Mouse (Mus musculus): ENCODE data around the gene Dcxr.
A peak's percentile ranks its signal among the peaks of the same experiment; 100 is the strongest.
"Not testable (repeated sequence)": the region's sequence is repeated elsewhere in the genome, so short reads cannot be mapped to it uniquely, and the experiment has no call there.

Dcxr gene

DNA sequence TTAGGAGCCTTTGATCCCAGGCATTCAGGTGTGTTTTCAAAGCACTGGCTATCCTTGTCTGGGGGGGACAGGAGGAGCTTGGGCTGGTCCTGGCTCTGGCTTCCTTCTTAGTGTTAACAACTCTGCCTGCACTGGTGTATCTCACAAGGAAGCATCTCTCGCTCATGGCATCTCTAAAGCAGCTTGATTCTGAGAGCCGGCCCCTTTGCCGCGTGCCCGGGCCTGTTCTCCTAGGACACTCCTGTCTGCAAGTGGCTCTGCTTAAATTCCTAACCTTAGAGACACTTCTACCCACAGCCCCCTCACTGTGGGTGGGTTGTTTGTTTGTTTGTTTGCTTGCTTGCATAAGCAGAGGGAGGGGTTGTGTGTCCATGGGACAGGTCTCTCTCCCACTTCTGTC lies 19.1 kb downstream of the Dcxr start:
- no peak for DNase-seq

DNA sequence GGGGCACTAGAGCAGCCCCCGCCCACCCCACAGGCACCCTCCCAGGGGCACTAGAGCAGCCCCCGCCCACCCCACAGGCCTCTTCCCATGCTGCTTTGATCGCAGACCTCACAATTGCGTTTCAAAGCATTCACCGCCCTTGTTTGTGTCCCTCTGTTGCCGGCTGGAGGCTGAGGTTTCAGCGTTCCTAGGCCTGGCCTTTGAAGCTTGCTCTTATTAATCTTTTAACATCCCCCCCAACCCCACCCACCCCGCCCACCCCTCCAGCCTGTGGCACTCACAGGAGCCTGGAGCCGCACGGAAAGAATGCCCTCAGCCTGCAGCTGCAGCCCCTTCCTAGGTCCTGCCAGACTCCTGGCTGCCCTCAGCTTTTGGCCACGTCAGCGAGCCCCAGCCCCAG lies 19.9 kb downstream of the Dcxr start:
- DNase-seq, result no peak

DNA sequence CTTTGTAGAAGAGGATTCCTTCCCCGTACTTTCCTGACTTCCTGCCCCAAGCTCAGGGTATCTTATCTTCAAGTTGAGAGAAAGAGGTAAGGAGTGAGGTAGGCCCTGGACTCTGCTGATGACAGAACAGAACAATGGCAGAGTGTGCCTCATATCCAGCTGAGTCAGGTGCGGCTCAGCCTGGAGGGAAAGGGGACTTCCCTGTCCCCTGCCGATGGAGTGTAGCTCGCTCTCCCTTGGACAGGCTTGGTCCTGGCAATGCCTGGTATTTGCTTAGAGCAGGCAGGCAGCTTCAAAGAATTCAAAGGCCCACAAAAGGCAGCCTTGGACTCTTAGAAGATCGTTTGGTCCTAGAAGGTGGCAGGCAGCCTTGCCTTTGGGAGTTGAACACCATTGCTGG lies 21.0 kb downstream of the Dcxr start:
- DNase-seq, result no peak

DNA sequence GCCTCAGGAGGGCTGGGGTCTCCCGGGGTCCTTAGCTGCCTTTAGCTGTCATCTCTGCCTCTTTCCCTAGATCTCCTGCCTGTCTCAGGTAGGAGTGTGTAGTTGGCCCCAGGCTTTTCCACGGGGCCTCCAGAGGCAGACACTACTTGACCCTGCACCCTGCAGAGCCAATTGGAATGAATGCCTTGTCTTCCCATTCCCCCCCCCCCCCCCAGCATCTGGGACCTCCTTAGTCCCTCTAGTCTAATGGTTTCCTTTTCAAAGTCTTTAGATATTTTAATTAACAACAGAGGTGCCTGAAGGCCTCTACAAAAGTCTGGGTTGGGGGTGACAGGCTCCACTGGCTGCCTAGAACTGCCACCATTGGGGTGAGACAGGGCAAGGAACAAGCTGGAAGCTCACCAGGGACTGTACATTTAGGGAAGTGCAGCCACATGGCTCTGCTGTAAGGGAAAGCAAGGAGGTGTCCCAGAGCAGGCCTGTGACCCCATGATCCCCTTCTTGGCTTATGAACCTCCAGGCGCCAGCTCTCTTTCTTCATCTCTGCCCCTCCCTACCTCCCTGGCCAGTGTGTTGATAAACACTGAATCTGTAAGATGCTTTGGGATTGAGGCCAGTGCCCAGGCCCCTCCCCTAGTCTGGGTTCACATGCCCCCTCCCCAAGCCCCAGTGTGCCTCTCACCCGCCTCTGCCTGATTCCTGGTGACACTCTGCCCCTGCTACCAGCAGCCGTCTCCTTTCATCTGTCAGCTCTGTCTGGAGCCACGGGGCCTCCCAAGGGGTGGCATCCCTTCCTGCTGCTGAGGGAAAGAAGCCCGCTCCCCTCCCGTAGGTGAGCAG lies 22.4 kb downstream of the Dcxr start:
- no peak for DNase-seq

DNA sequence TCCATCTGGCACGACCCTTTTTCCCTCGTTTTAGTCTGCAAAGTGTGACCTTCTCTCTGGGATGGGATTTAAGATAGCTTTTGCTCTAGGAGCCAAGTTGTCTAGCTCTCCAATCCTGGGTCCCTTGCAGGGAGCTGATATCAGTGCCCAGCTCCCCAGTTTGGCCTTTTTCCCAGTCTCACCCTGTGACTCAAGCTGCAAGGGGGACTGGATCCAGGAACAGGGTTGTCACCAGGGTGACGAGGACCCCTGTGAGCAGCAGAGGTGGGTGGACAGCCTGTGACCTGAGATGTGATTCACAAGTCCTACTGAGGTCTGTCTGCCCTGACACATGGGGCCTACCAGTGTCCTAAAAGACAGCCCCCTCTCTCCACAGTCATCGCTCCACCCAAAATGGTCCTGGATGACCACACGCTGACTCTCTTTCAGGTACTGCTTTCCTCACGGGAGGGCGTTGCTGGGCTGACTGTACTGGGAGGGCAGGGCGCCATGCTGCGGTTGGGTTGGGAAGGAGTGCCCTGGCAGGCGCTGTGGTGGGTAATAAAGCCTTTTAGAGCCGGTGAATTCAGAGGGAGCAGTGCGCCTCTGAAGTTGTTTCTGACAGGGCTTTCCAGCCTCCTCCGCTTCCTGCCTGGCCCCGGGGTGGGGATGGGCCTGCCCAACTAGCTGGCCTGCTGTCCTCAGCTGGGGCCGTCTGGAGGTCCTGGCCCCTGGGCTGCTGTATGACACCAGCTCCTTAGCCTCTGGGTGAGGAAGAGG lies 23.2 kb downstream of the Dcxr start:
- no peak for DNase-seq

DNA sequence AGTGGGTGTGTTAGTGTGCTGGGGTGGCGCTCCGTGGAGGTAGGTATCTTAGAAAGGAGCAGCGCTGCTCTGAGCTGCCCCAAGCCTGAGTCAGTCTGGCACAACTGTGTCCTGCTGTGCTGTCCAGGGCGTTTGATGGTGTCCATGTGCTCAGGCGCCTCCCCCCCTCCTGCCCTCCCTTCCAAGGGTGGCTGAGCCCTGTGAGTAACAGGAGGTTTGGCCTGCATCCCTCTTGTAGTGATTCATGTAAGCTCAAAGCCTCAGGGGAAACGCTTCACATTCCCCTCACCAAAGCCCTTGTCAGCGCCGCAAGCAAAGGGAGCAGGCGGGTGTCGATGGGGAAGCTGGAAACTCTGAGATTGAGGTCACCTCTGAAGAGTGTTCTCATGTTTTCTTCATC lies 29.3 kb downstream of the Dcxr start:
- DNase-seq, result no peak

DNA sequence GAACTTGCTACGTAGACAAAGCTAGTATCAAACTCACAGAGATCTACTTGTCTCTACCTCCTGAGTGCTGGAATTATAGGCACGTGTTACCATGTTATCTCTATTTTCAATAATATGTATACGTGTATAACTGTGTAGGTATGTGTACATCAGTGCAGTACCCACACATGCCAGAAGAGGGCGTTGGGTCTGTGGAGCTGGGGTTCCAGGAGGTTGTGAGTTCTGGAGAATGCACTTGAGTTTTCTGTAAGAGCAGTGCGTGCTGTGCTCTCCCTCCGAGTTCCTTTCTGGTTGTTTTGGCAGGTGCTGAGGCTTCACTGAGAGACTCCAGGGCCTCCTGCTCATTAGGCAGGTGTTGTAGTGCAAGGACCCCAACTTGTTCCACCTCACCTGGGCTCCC lies 30.5 kb downstream of the Dcxr start:
- no peak for DNase-seq

DNA sequence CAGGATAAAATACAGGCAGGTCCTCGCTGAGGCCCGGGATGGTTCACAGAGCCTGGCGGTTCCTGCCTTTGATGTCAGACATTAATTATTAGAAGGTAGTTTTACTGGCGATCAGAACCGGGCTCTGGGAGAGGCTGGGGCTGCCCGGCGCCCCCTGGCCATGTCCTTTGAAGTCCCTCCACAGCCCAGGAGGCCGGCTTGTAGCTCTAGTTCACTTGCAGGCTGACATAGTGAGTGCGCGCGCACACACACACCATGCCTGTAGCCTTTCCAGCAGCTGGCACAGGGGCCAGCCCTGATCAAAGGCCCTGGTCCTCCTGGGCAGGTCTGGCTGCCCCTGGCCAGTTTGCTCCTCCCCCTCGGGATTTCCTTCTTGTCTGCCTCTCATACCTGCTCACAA lies 31.4 kb downstream of the Dcxr start:
- DNase-seq, result no peak

DNA sequence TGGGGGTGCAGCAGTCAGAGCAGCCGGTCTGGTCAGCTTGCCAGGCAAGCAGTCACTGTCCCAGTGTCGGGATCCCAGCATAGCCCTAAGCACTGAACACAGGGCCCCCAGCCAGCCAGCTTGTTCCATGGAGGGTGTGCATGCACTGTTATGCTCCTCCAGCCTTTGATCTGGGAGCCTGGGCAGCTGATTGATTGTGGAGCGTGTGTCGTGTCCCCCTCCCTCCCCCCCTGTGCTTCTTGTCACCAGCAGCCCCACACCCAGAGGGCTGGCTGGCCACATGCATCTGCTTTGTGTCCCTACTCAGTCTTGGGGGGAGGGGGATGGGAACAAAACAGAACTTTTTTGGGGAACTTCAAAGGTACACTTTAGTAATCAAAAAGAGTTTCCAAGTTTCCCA lies 31.9 kb downstream of the Dcxr start:
- no peak for DNase-seq

DNA sequence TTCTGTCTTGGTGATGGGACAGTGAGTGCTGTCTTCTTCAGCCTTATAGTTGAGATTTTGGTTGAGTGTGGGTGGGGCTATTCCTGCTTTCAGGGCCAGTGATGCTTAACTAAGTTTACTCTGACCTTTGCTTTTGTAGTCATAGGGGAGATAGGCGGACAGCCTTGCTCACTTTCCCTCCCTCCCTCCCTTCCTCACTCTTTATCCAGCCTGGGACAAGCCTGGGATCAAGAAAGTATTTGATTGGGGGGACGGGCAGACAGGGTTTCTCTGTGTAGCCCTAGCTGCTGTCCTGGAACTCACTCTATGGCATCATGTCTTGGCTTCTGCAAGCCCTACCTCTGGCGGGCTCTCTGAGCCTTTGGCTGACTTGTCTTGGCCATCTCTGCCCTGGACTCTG lies 33.6 kb downstream of the Dcxr start:
- no peak for DNase-seq

DNA sequence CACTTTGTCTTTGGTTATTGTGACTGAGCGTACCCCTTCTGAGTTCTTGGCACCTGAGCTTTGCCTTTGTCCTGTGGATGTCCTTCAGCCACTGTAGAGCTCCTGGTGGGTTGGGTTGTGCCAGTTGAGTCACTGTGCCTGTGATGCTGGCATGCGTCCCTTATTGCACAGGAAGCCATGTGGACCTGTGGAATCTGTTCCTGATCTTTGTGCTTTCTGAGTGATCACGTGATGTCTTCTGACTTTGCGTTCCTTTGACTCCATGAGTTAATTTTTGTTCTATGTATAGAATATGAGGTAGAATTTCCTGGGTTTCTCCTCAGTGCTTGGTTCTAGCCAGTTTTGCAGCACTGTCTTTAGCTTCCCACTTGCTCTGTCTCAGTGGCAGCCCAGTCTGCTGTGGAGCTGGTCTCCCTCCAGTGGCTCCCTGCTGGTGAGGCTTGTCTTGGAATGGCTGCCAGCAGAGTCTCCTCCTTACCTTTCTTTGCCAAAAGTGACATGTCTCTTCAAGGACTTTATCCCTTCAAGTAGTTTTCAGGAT lies 34.5 kb downstream of the Dcxr start:
- peak; percentile 28 for DNase-seq

DNA sequence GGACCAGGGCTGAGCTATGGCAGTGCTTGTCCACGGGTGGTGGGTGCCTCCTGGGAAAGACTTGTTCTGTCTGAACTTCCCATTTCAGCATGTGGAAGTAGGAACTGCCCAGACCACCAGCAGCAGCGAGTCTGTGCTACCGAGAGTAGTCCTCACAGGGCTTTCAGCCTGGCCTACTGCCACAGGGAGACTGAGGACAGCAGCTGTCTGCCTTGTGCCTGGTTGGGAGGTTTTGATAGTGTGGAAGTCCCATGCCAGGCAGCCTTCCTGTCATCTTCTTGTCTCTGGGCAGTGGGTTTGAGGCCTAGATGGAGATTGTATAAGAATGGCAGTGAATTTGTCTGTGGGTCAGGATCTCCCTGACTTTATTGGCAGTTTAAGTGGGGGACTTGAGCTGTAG lies 37.7 kb downstream of the Dcxr start:
- DNase-seq, result no peak

DNA sequence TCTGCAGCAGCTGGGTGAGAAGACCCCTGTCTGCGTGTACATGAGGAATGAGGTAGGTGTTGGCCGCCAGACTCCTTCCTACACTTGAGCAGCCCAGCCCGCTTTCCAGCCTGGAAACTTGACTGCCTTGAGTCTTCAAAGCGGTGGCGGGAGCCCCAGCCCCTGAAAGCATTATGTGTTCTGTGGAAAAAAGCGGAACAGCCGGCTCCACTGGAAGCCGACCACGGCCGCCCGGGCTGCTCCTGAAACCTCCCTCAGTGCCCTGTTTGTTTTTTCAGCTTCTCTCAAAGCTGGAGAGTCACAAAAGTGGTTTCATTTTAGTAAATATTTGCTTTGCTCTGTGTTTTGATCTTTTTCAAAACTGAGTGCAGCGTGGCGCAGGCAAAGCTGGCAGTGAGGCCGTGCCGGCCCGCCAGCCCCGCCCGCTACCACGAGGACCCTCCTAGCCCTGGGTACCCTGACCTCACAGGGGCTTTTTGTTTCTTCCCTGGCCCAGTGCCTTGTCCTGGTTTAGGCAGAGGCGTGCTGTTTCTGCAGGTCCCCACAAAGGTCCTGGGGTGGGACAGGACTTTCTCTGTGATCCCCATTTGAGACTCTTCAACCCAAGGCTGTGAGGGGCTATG lies 40.3 kb downstream of the Dcxr start:
- no peak for DNase-seq

DNA sequence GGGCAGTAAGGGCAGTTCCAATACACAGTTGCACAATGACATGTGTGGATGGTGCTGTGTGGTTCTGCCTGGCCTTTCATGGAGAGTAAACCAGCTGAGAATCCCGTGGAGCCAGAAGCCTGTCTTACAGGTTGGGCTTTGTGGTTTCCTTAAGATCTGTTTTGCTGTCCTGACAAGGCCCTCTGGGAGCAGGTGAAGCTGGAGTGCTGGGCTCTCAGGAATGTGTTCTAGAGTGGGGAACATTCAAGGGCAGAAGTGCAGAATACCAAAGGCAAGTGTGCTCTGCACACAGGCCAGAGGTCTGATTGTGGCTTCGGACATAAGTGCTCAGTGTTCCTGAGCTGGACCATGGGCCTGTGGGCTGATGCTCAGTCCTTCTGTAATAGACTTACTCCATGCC lies 42.4 kb downstream of the Dcxr start:
- DNase-seq, result no peak

DNA sequence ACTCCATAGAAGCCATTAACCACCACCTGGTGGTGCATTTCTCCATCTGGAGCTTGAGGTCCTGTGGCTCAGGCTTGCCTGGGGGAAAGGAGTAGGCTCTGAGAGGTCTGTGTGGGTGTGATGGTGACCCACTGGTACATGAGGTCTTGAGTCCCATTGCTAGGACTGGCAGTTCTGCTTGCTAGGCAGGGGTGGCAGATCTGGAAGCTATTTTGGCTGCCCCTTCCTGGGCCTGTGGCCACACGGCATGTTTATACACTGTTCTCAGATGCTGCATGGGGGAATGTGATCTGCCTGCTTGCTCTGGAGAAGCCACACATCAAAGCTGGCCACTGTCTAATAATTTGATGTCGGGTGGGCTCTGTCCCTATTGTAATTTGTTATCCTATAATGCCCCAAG lies 43.0 kb downstream of the Dcxr start:
- no peak for DNase-seq

DNA sequence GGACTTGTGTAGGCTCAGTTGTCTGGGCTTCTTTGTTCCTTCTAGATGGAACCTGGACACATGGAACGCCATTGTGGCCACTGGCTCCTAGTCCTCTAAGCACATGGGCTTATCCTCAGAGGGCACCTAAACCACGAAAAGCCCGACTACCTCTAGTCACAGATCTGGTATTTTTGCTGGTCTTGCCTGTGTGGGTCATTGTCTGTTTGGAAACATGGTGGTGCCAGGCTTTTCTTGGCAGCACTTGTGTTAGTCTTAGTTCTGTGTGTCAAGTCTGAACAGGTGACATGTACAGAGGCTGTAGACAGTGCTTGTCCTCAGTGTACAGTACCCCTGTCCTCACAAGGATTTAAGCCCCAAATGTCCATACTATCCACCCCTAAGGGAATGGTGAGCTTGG lies 43.5 kb downstream of the Dcxr start:
- no peak for DNase-seq

DNA sequence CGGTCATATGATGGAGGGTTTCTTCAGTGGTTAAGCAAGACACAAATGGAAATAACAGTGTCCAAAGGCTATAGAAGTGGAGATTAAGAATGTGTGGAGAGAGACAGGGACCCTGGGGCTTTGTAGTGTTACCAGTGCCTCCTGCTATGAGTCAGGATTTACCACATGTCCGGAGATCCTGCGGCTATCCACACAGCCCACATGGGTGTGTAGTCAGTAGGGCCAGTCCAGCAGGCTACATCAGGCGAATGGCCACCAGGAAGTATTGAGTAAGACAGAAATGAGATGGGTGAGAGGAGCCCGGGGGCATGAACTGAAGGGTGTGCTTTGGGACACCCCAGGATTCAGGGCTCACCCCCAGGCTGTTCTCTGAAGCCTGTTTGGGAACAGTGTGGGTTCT lies 44.4 kb downstream of the Dcxr start:
- DNase-seq, result no peak

DNA sequence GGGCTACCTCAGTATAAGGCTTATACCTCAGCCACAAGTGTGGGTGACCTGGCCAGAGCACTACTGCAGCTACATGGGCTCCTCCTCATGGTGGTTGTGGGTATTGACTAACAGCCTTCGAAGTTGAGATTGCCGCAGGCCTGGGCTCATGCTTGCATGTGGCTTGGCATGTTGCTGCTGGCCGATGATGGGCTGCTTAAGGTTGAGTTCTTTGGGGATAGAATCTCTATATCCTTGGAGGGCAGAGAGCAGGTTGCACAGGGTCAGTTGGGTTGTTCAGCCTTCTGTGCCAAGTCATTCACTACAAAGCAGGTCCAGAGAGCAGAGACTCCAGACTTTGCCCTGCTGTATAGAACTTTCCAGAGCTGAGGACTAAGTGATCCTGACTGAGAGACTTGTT lies 47.2 kb downstream of the Dcxr start:
- no peak for DNase-seq

DNA sequence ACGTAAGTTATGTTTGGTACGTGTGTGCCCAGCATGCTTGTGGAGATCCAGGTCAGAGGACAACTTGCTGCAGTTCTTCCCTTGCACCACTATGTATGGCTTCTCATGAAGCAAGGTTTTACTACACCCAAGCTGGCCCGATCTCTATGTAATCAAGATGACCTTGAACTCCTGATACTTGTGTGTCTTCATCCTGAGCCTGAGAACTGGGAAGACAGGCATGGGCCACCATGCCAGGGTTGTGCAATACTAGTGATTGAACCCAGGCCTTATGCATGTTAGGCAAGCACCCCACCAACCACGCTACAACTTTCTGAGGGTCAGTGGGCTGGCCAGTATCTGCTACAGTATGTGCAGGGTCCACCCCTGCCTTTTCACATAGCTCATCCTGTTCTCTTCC lies 50.1 kb downstream of the Dcxr start:
- DNase-seq, result no peak

DNA sequence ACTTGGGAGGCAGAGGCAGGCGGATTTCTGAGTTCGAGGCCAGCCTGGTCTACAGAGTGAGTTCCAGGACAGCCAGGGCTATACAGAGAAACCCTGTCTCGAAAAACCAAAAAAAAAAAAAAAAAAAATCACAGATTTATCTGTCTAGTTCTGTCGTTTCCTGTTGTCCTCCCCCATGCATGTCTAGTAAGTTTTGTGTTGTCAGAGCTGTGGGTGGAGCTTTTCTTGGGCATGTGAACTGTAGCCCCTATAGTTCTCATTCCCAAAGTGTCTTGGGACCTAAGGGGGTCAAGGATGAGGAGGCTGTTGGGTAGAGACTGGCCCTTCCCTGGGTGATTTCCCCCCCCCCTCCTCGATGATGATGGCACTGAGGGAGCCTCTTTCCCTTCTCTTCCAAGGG lies 51.2 kb downstream of the Dcxr start:
- not testable (repeated sequence) for DNase-seq
